Mouse (Mus musculus): ENCODE results near the gene Ankrd11.

Gene Ankrd11

GRCm38 (mm10) chr8:122925939-122926722 is 115.9 kb downstream of the Ankrd11 start:
- no peak for DNase-seq (ENCODE audit: low spot score)

- DNase-seq (ENCODE audit: low spot score), result no peak
These were observed 118.0 kb downstream of the Ankrd11 start for GRCm38 (mm10) chr8:122924091-122924490.

- peak; percentile 53 for DNase-seq (ENCODE audit: low spot score)
These were observed 118.5 kb downstream of the Ankrd11 start for GRCm38 (mm10) chr8:122923431-122924090.

GRCm38 (mm10) chr8:122922945-122923344 is 119.1 kb downstream of the Ankrd11 start:
- DNase-seq (ENCODE audit: low spot score), result no peak

GRCm38 (mm10) chr8:122920890-122921289 is 121.2 kb downstream of the Ankrd11 start:
- DNase-seq (ENCODE audit: low spot score), result no peak

GRCm38 (mm10) chr8:122918438-122919107 is 123.5 kb downstream of the Ankrd11 start:
- no peak for DNase-seq (ENCODE audit: low spot score)

- DNase-seq (ENCODE audit: low spot score), result no peak
These were observed 124.3 kb downstream of the Ankrd11 start for GRCm38 (mm10) chr8:122917531-122918392.

GRCm38 (mm10) chr8:122916766-122917165 is 125.3 kb downstream of the Ankrd11 start:
- no peak for DNase-seq (ENCODE audit: low spot score)

GRCm38 (mm10) chr8:122912871-122913270 is 129.2 kb downstream of the Ankrd11 start:
- no peak for DNase-seq (ENCODE audit: low spot score)

GRCm38 (mm10) chr8:122912150-122912549 is 129.9 kb downstream of the Ankrd11 start:
- no peak for DNase-seq (ENCODE audit: low spot score)

GRCm38 (mm10) chr8:122906463-122907021 is 135.5 kb downstream of the Ankrd11 start:
- DNase-seq (ENCODE audit: low spot score), result peak; percentile 69

- no peak for DNase-seq (ENCODE audit: low spot score)
These were observed 136.7 kb downstream of the Ankrd11 start for GRCm38 (mm10) chr8:122905346-122905745.

- DNase-seq (ENCODE audit: low spot score), result no peak
These were observed 137.6 kb downstream of the Ankrd11 start for GRCm38 (mm10) chr8:122904496-122904895.

GRCm38 (mm10) chr8:122903002-122903401 is 139.1 kb downstream of the Ankrd11 start:
- DNase-seq (ENCODE audit: low spot score), result no peak

- no peak for DNase-seq (ENCODE audit: low spot score)
These were observed 139.5 kb downstream of the Ankrd11 start for GRCm38 (mm10) chr8:122902581-122902980.

- DNase-seq (ENCODE audit: low spot score), result no peak
These were observed 140.1 kb downstream of the Ankrd11 start for GRCm38 (mm10) chr8:122901892-122902515.

GRCm38 (mm10) chr8:122901476-122901875 is 140.6 kb downstream of the Ankrd11 start:
- no peak for DNase-seq (ENCODE audit: low spot score)

- no peak for DNase-seq (ENCODE audit: low spot score)
These were observed 143.0 kb downstream of the Ankrd11 start for GRCm38 (mm10) chr8:122899085-122899484.

- no peak for DNase-seq (ENCODE audit: low spot score)
These were observed 143.6 kb downstream of the Ankrd11 start for GRCm38 (mm10) chr8:122898473-122898872.

GRCm38 (mm10) chr8:122898018-122898417 is 144.1 kb downstream of the Ankrd11 start:
- no peak for DNase-seq (ENCODE audit: low spot score)

GRCm38 (mm10) chr8:122897200-122897599 is 144.9 kb downstream of the Ankrd11 start:
- no peak for DNase-seq (ENCODE audit: low spot score)
